Mouse (Mus musculus) lung, postnatal 0 days (tissue): ENCODE measurements around the gene Amdhd1. TPM values are rescaled to one million over a fixed set of nuclear protein-coding genes. Genes with fewer than 3 reads are reported as not detected.

Source experiments
- ATAC-seq: fragments of 200-750 bp; cut with Nextera tagmentation; 2 replicates; pipeline ENCODE4 v1.8.0; 2017; ENCODE audit warnings: moderate library complexity
- DNase-seq: peaks from one replicate; pipeline ENCODE4 v3.0.0-alpha.2; 2016; ENCODE audit warnings: low spot score
- H3K27ac ChIP-seq: fragments of 300-500 bp; sonication (generic); 2 replicates; pipeline ENCODE4 v1.5.1; 2014; ENCODE audit warnings: antibody characterized with exemption, mild to moderate bottlenecking, low read length, mixed read lengths
- H3K27me3 ChIP-seq: fragments of 300-500 bp; sonication (generic); replicated peaks from 2 replicates; pipeline ENCODE4 v1.6.1; 2014; ENCODE audit warnings: low read length, mixed read lengths; ENCODE audit not compliant: insufficient read depth
- H3K36me3 ChIP-seq: fragments of 300-500 bp; sonication (generic); 2 replicates; pipeline ENCODE4 v1.6.1; 2014; ENCODE audit warnings: low read length, mixed read lengths; ENCODE audit not compliant: insufficient read depth
- H3K4me1 ChIP-seq: fragments of 300-500 bp; sonication (generic); 2 replicates; pipeline ENCODE4 v1.6.1; 2014; ENCODE audit warnings: antibody characterized with exemption, low read depth, low read length, mixed read lengths; ENCODE audit not compliant: insufficient read depth
- H3K4me2 ChIP-seq: fragments of 300-500 bp; sonication (generic); replicated peaks from 2 replicates; pipeline ENCODE4 v1.6.1; 2014; ENCODE audit warnings: low read depth, mild to moderate bottlenecking, low read length, moderate library complexity, mixed read lengths
- H3K4me3 ChIP-seq: fragments of 300-500 bp; sonication (generic); 2 replicates; pipeline ENCODE4 v1.5.1; 2014; ENCODE audit warnings: low read depth, low read length
- H3K9ac ChIP-seq: fragments of 300-500 bp; sonication (generic); replicated peaks from 2 replicates; pipeline ENCODE4 v1.6.1; 2014; ENCODE audit warnings: low read depth, mild to moderate bottlenecking
- H3K9me3 ChIP-seq: fragments of 300-500 bp; sonication (generic); 2 replicates; pipeline ENCODE4 v1.6.1; 2016; ENCODE audit warnings: low read length, mixed read lengths
- CTCF ChIP-seq: IDR thresholded peaks from 2 replicates; pipeline ENCODE4 v1.5.1; 2016; ENCODE audit warnings: antibody characterized with exemption, mild to moderate bottlenecking
- EP300 ChIP-seq: IDR thresholded peaks from 2 replicates; pipeline ENCODE4 v1.6.1; 2016; ENCODE audit warnings: antibody characterized with exemption, mild to moderate bottlenecking, control low read depth
- WGBS: fragments of 180-500 bp; shearing (Covaris S2); extraction: QIAGEN DNeasy Blood & Tissue Kit; methylation state at CpG from one replicate; pipeline ENCODE4 v1.1.7; 2014; 5-methylcytosine and 5-hydroxymethylcytosine counted together
- polyA plus RNA-seq: library from polyadenylated mRNA; unstranded; fragments of >200 nt; fragmentation: Nextera tagmentation; extraction: Ambion mirVana; gene quantifications from 2 replicates; pipeline ENCODE4 v1.2.1, GENCODE M21; 2015

The Amdhd1 gene
- polyA plus RNA-seq, 1 experiment from 2014 or later = 0.24 TPM

DNA sequence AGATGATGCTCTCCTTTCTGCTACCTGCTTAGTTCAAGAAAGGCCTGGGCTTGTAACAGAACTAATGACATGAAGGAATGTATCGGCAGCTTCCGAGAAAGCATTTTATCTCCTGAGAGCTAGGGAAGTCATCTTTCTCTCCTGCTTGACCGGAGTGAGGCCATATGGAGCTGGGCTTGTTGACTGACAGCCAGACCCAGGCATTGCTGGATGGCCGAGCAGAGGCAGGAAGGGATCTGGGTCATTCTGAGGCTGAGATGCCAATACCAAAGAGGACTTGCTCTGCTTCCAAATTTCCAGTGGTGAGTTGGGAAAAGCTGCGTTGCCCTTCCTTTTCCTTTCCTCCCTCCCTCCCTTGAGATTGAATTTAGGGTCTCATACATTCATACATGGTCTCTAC lies 20.1 kb downstream of the Amdhd1 start:
- no peak overlapping the region for H3K27ac ChIP-seq
- DNase-seq (no peak), ATAC-seq (no peak)
- no peaks in the 10 kb centered on the region for H3K36me3 ChIP-seq
- H3K4me3 ChIP-seq = no peak overlapping the region
- WGBS = 66% methylated on average over 5 of the region's 5 CpGs
- H3K9me3 ChIP-seq = no peaks in the 10 kb centered on the region
- TF ChIP-seq EP300 (no peak), CTCF (no peak)
- no peaks in the 10 kb centered on the region for H3K27me3 ChIP-seq
- no peak overlapping the region for H3K9ac ChIP-seq
- H3K4me1 ChIP-seq = no peaks in the 10 kb centered on the region
- no peak overlapping the region for H3K4me2 ChIP-seq

DNA sequence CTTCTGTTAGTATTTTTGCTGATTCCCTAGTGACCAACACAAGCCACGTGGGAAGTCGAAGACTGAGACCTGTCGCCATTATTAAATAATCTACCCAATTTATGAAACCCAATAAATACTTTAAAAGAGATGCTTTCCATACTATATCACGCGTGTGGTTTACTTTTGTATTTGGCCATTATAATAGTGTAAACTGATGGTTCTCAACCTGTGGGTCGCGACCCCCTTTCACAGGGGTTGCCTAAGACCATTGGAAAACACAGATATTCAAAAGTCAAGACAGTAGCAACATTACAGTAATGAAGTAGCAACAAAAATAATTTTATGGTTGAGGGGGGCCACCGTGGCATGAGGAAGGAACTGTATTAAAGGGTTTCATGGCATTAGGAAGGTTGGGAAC lies 20.7 kb downstream of the Amdhd1 start:
- no peak for TF ChIP-seq CTCF
- no peak for TF ChIP-seq EP300
- H3K4me2 ChIP-seq = no peak overlapping the region
- H3K9me3 ChIP-seq = no peaks in the 10 kb centered on the region
- H3K4me1 ChIP-seq = no peaks in the 10 kb centered on the region
- H3K36me3 ChIP-seq = no peaks in the 10 kb centered on the region
- ATAC-seq (no peak), DNase-seq (no peak)
- H3K27me3 ChIP-seq = no peaks in the 10 kb centered on the region
- H3K27ac ChIP-seq = no peak overlapping the region
- H3K9ac ChIP-seq = no peak overlapping the region
- WGBS = 91% methylated on average over 8 of the region's 8 CpGs
- H3K4me3 ChIP-seq = no peak overlapping the region

DNA sequence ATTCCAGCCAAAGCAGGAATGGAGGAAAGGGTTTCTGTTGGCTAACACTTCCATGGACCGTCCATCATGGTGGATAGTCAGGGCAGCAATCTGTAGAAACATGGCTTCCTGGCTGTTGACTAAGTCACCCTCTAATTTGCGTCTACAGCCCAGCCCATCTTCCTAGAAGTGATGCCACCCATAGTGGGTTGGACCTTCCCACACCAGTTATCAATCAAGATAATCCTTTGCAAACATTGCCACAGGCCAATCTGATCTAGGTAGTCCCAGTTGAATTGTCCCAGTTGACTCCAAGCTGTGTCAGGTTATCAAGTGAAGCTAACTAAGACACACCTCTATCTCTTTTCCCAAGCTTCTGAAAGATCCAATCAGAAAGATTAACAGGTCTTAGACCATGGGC lies 21.2 kb downstream of the Amdhd1 start:
- no peaks in the 10 kb centered on the region for H3K27me3 ChIP-seq
- H3K4me3 ChIP-seq = no peak overlapping the region
- no peak for TF ChIP-seq EP300
- TF ChIP-seq CTCF = no peak
- H3K9ac ChIP-seq = no peak overlapping the region
- 69% methylated on average over 2 of the region's 2 CpGs for WGBS
- no peaks in the 10 kb centered on the region for H3K36me3 ChIP-seq
- no peak overlapping the region for H3K27ac ChIP-seq
- ATAC-seq (no peak), DNase-seq (no peak)
- no peaks in the 10 kb centered on the region for H3K9me3 ChIP-seq
- no peak overlapping the region for H3K4me2 ChIP-seq
- no peaks in the 10 kb centered on the region for H3K4me1 ChIP-seq

DNA sequence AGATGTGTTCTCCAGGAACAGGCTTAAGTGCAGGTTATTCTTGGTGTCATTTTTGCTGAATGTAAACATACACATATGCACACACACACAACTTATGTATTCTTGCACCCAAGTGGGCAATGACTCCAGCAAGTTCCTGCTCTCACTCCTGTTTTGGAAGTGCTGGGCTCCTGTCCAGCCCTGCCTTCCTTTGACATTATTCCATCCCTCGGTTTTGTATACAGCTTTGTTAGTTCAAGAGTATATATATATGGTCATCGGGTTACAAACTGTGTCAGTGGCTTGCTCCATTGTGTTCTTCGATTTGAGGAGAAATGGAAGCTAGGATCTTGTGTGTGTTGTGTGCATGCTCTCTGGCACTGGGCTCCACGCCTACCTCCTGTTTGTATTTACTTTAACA lies 21.6 kb downstream of the Amdhd1 start:
- 46% methylated on average over 4 of the region's 4 CpGs for WGBS
- H3K4me3 ChIP-seq = no peak overlapping the region
- no peaks in the 10 kb centered on the region for H3K4me1 ChIP-seq
- H3K4me2 ChIP-seq = no peak overlapping the region
- ATAC-seq (no peak), DNase-seq (no peak)
- no peaks in the 10 kb centered on the region for H3K9me3 ChIP-seq
- H3K9ac ChIP-seq = no peak overlapping the region
- no peak for TF ChIP-seq CTCF
- TF ChIP-seq EP300 = no peak
- no peaks in the 10 kb centered on the region for H3K36me3 ChIP-seq
- no peak overlapping the region for H3K27ac ChIP-seq
- no peaks in the 10 kb centered on the region for H3K27me3 ChIP-seq

DNA sequence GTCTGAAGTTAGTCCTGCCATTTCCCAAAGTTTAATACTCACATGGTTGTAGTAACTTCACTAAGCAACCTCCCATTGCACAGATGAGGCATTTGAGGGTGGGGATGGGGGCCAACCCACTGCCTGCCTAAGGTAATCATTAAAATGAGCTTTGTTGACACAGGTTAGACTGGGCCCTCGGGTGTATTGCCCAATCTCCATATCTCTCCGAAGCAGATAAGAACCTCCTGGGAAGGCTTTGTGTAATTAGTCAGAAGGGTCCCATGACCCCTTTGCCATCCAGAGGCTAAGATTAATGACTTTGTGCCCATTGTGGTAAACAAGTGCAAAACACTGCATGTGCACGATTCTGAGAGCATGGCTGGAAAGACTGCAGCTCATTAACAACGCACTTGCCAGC lies 22.1 kb downstream of the Amdhd1 start:
- ATAC-seq = no peak
- H3K4me1 ChIP-seq = no peaks in the 10 kb centered on the region
- H3K9ac ChIP-seq = no peak overlapping the region
- WGBS = 11% methylated on average over 4 of the region's 4 CpGs
- H3K27ac ChIP-seq = no peak overlapping the region
- no peaks in the 10 kb centered on the region for H3K9me3 ChIP-seq
- H3K4me2 ChIP-seq = no peak overlapping the region
- no peaks in the 10 kb centered on the region for H3K36me3 ChIP-seq
- H3K4me3 ChIP-seq = no peak overlapping the region
- TF ChIP-seq EP300 (no peak), CTCF (no peak)
- no peak for DNase-seq
- H3K27me3 ChIP-seq = no peaks in the 10 kb centered on the region

DNA sequence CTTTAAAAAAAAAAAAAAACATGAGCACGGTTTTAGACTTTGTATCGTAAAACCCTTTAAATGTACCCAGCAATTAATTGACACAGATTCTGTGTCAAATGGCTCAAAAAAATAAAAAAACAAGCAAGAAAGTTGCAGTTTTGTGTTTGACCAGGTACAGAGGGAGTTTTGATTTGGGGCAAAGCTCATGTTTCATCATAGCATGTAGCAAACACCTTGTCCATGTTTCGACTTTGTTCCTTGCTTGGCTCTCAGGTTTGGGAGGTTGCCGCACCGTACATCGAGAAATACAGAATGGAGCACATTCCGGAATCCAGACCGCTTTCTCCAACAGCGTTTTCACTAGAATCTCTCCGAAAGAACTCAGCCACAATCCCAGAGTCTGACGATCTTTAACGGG lies 23.9 kb downstream of the Amdhd1 start:
- no peak for ATAC-seq
- DNase-seq = no peak
- H3K9me3 ChIP-seq = no peaks in the 10 kb centered on the region
- no peak overlapping the region for H3K9ac ChIP-seq
- WGBS = 74% methylated on average over 12 of the region's 12 CpGs
- TF ChIP-seq EP300 (no peak), CTCF (no peak)
- no peak overlapping the region for H3K4me2 ChIP-seq
- no peaks in the 10 kb centered on the region for H3K4me1 ChIP-seq
- H3K27ac ChIP-seq = no peak overlapping the region
- H3K4me3 ChIP-seq = no peak overlapping the region
- H3K27me3 ChIP-seq = no peaks in the 10 kb centered on the region
- no peaks in the 10 kb centered on the region for H3K36me3 ChIP-seq

DNA sequence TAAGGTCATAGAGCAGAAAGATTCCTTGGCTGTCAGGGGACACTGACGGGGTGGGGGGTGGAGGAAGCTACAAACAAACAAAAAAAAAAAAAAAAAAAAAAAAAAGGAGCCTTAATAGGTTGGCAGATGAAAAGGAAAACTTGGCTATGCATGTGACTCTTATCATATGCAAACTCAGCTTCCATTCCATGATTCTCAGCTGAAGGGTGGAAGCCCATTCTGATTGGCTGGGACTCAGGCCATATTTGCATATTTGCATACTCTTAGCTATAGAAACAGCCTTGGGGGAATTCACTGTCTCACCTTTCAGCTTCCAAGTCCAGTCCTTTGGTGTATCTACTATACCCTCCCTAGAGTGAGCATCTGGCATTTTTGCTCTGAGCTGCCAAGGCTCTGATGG lies 24.4 kb downstream of the Amdhd1 start:
- H3K27me3 ChIP-seq = no peaks in the 10 kb centered on the region
- ATAC-seq = no peak
- no peaks in the 10 kb centered on the region for H3K4me1 ChIP-seq
- no peak overlapping the region for H3K4me2 ChIP-seq
- no peak overlapping the region for H3K27ac ChIP-seq
- DNase-seq = no peak
- H3K9ac ChIP-seq = no peak overlapping the region
- no peak overlapping the region for H3K4me3 ChIP-seq
- no peaks in the 10 kb centered on the region for H3K36me3 ChIP-seq
- no peaks in the 10 kb centered on the region for H3K9me3 ChIP-seq
- TF ChIP-seq CTCF (no peak), EP300 (no peak)
- WGBS = 9% methylated on average over 1 of the region's 1 CpGs
